Mouse (Mus musculus): ENCODE measurements around the gene Gapdhs. TPM values are rescaled to one million over a fixed set of nuclear protein-coding genes. Genes with fewer than 3 reads are reported as not detected.

Gapdhs gene
- polyA plus RNA-seq, 1 experiment: 0.05 TPM

- peaks cover 7% of the 10 kb centered on the region for H3K36me3 ChIP-seq (ENCODE audit: control insufficient read depth, insufficient read depth)
- no peaks in the 10 kb centered on the region for H3K27me3 ChIP-seq (ENCODE audit: control insufficient read depth, insufficient read depth, insufficient read length)
- H3K4me3 ChIP-seq: peak within 1 kb of the TSS; percentile 89
- peak within 1 kb of the TSS; percentile 68 for H3ac ChIP-seq (ENCODE audit: control insufficient read depth, insufficient read length)
- peak within 1 kb of the TSS; percentile 90 for H3K4me2 ChIP-seq (ENCODE audit: low read depth)
- no peak for TF ChIP-seq CEBPB (IDR thresholded peaks at IDR 0.05; ENCODE audit: insufficient read depth, poor library complexity, severe bottlenecking)
- no peak for TF ChIP-seq MAX (IDR thresholded peaks at IDR 0.05; ENCODE audit: low read depth)
- peak; percentile 71 for TF ChIP-seq POLR2A (IDR thresholded peaks at IDR 0.05; ENCODE audit: insufficient read length, low read depth)
- TF ChIP-seq TCF3 (IDR thresholded peaks at IDR 0.05; ENCODE audit: insufficient read length, low read depth): no peak
- no peak for TF ChIP-seq E2F4 (IDR thresholded peaks at IDR 0.05; ENCODE audit: insufficient read depth)
- no peak for TF ChIP-seq USF1 (IDR thresholded peaks at IDR 0.05; ENCODE audit: low read depth)
- no peak for TF ChIP-seq TCF12 (IDR thresholded peaks at IDR 0.05; ENCODE audit: insufficient read depth, poor library complexity, severe bottlenecking)
- peak; percentile 80 for TF ChIP-seq SRF (IDR thresholded peaks at IDR 0.05; ENCODE audit: control insufficient read depth, insufficient read length, low read depth)
- no peak for TF ChIP-seq REST (IDR thresholded peaks at IDR 0.05; ENCODE audit: insufficient read depth, insufficient read length)
- TF ChIP-seq MYOD1 (IDR thresholded peaks at IDR 0.05; ENCODE audit: control insufficient read depth in 1 of 3, insufficient read length in 2 of 3, low read depth in 2 of 3): peak in 2 of 3 experiments; percentile 71 to 86
- TF ChIP-seq MYOG (IDR thresholded peaks at IDR 0.05; ENCODE audit: control insufficient read depth in 1 of 3, insufficient read depth in 1 of 3, insufficient read length in 2 of 3, low read depth in 2 of 3): peak; percentile 20 to 84 (median 79)
- TF ChIP-seq POLR2AphosphoS2 (IDR thresholded peaks at IDR 0.05; ENCODE audit: insufficient read length, low read depth): peak; percentile 77
- peaks cover 11% of the 10 kb centered on the region for H3K79me2 ChIP-seq (ENCODE audit: control insufficient read depth, insufficient read depth)
These were observed 14.0 kb downstream of the Gapdhs start, which contains the start of gene Tmem147 for GRCm38 (mm10) chr7:30729396-30730063. Gene Tmem147 (minus strand): TSS chr7:30729540.

- peak in 1 of 3 experiments; percentile 12 for TF ChIP-seq MYOD1 (IDR thresholded peaks at IDR 0.05; ENCODE audit: control insufficient read depth in 1 of 3, insufficient read length in 2 of 3, low read depth in 2 of 3)
- peak; percentile 68 for TF ChIP-seq USF1 (IDR thresholded peaks at IDR 0.05; ENCODE audit: low read depth)
- no peak for TF ChIP-seq SRF (IDR thresholded peaks at IDR 0.05; ENCODE audit: control insufficient read depth, insufficient read length, low read depth)
- TF ChIP-seq MYOG (IDR thresholded peaks at IDR 0.05; ENCODE audit: control insufficient read depth in 1 of 3, insufficient read depth in 1 of 3, insufficient read length in 2 of 3, low read depth in 2 of 3): peak in 1 of 3 experiments; percentile 21
- TF ChIP-seq REST (IDR thresholded peaks at IDR 0.05; ENCODE audit: insufficient read depth, insufficient read length): no peak
- TF ChIP-seq POLR2AphosphoS2 (IDR thresholded peaks at IDR 0.05; ENCODE audit: insufficient read length, low read depth): no peak
These were observed 14.6 kb downstream of the Gapdhs start for GRCm38 (mm10) chr7:30728739-30729395.

GRCm38 (mm10) chr7:30728214-30728613 is 15.3 kb downstream of the Gapdhs start:
- H3K79me2 ChIP-seq (ENCODE audit: control insufficient read depth, insufficient read depth): peaks cover 11% of the 10 kb centered on the region
- H3K27me3 ChIP-seq (ENCODE audit: control insufficient read depth, insufficient read depth, insufficient read length): no peaks in the 10 kb centered on the region
- peak overlapping the region; percentile 89 for H3K4me3 ChIP-seq
- no peak overlapping the region for H3ac ChIP-seq (ENCODE audit: control insufficient read depth, insufficient read length)
- H3K36me3 ChIP-seq (ENCODE audit: control insufficient read depth, insufficient read depth): peaks cover 7% of the 10 kb centered on the region
- TF ChIP-seq E2F4 (IDR thresholded peaks at IDR 0.05; ENCODE audit: insufficient read depth): no peak
- no peak for TF ChIP-seq USF1 (IDR thresholded peaks at IDR 0.05; ENCODE audit: low read depth)
- TF ChIP-seq TCF3 (IDR thresholded peaks at IDR 0.05; ENCODE audit: insufficient read length, low read depth): no peak
- TF ChIP-seq CEBPB (IDR thresholded peaks at IDR 0.05; ENCODE audit: insufficient read depth, poor library complexity, severe bottlenecking): no peak
- no peak for TF ChIP-seq REST (IDR thresholded peaks at IDR 0.05; ENCODE audit: insufficient read depth, insufficient read length)
- TF ChIP-seq TCF12 (IDR thresholded peaks at IDR 0.05; ENCODE audit: insufficient read depth, poor library complexity, severe bottlenecking): no peak
- no peak for TF ChIP-seq MYOD1 (IDR thresholded peaks at IDR 0.05; ENCODE audit: control insufficient read depth in 1 of 3, insufficient read length in 2 of 3, low read depth in 2 of 3)
- no peak for TF ChIP-seq MYOG (IDR thresholded peaks at IDR 0.05; ENCODE audit: control insufficient read depth in 1 of 3, insufficient read depth in 1 of 3, insufficient read length in 2 of 3, low read depth in 2 of 3)
- no peak for TF ChIP-seq POLR2A (IDR thresholded peaks at IDR 0.05; ENCODE audit: insufficient read length, low read depth)
- no peak for TF ChIP-seq SRF (IDR thresholded peaks at IDR 0.05; ENCODE audit: control insufficient read depth, insufficient read length, low read depth)
- TF ChIP-seq POLR2AphosphoS2 (IDR thresholded peaks at IDR 0.05; ENCODE audit: insufficient read length, low read depth): no peak
- TF ChIP-seq MAX (IDR thresholded peaks at IDR 0.05; ENCODE audit: low read depth): no peak
- H3K4me2 ChIP-seq (ENCODE audit: low read depth): peak overlapping the region; percentile 90

More at GRCm38 (mm10) chr7:30728739-30729395, 14.6 kb downstream of the Gapdhs start:
- peaks cover 11% of the 10 kb centered on the region for H3K79me2 ChIP-seq (ENCODE audit: control insufficient read depth, insufficient read depth)
- H3K36me3 ChIP-seq (ENCODE audit: control insufficient read depth, insufficient read depth): peaks cover 7% of the 10 kb centered on the region
- peak overlapping the region; percentile 89 for H3K4me3 ChIP-seq
- H3K4me2 ChIP-seq (ENCODE audit: low read depth): peak overlapping the region; percentile 90
- peak overlapping the region; percentile 68 for H3ac ChIP-seq (ENCODE audit: control insufficient read depth, insufficient read length)
- H3K27me3 ChIP-seq (ENCODE audit: control insufficient read depth, insufficient read depth, insufficient read length): no peaks in the 10 kb centered on the region

GRCm38 (mm10) chr7:30723274-30723953 is 20.1 kb downstream of the Gapdhs start:
- H3K27me3 ChIP-seq (ENCODE audit: control insufficient read depth, insufficient read depth, insufficient read length): peaks cover 28% of the 10 kb centered on the region
- TF ChIP-seq MAX (IDR thresholded peaks at IDR 0.05; ENCODE audit: low read depth): no peak
- TF ChIP-seq POLR2AphosphoS2 (IDR thresholded peaks at IDR 0.05; ENCODE audit: insufficient read length, low read depth): peak; percentile 58
- H3K4me2 ChIP-seq (ENCODE audit: low read depth): no peak overlapping the region
- peaks cover 5% of the 10 kb centered on the region for H3K79me2 ChIP-seq (ENCODE audit: control insufficient read depth, insufficient read depth)
- peaks cover 7% of the 10 kb centered on the region for H3K36me3 ChIP-seq (ENCODE audit: control insufficient read depth, insufficient read depth)
- H3ac ChIP-seq (ENCODE audit: control insufficient read depth, insufficient read length): no peak overlapping the region
- no peak overlapping the region for H3K4me3 ChIP-seq
